Mouse (Mus musculus) forebrain, embryonic 14.5 days (tissue): ENCODE data around the gene Tmem89. TPM values are rescaled to one million over a fixed set of nuclear protein-coding genes. Genes with fewer than 3 reads are reported as not detected.
A peak's percentile ranks its signal among the peaks of the same experiment; 100 is the strongest.

Source experiments
- ATAC-seq: fragments of 200-750 bp; cut with Nextera tagmentation; 2 replicates; pipeline ENCODE4 v1.8.0; 2017; ENCODE audit warnings: mild to moderate bottlenecking, moderate library complexity
- DNase-seq: peaks from one replicate; pipeline ENCODE4 v3.0.0-alpha.2; 2015; ENCODE audit warnings: low spot score
- H3K27ac ChIP-seq: fragments of 300-500 bp; sonication (generic); 2 replicates; pipeline ENCODE4 v1.5.1; 2014; ENCODE audit warnings: low read depth, mild to moderate bottlenecking, control low read depth, low read length, moderate library complexity
- H3K27me3 ChIP-seq: fragments of 300-500 bp; sonication (generic); replicated peaks from 2 replicates; pipeline ENCODE4 v1.6.1; 2014; ENCODE audit warnings: low read length, control low read depth, mixed read lengths; ENCODE audit not compliant: control insufficient read depth, insufficient read depth
- H3K36me3 ChIP-seq: fragments of 300-500 bp; sonication (generic); 2 replicates; pipeline ENCODE4 v1.6.1; 2014; ENCODE audit warnings: low read length, control low read depth; ENCODE audit not compliant: control insufficient read depth, insufficient read depth
- H3K4me1 ChIP-seq: fragments of 300-500 bp; sonication (generic); 2 replicates; pipeline ENCODE4 v1.6.1; 2014; ENCODE audit warnings: antibody characterized with exemption, low read length, control low read depth; ENCODE audit not compliant: control insufficient read depth, insufficient read depth
- H3K4me2 ChIP-seq: fragments of 300-500 bp; sonication (generic); 2 replicates; pipeline ENCODE4 v1.6.1; 2014; ENCODE audit warnings: mild to moderate bottlenecking, control low read depth, low read length
- H3K4me3 ChIP-seq: fragments of 300-500 bp; sonication (generic); 2 replicates; pipeline ENCODE4 v1.5.1; 2014; ENCODE audit warnings: low read depth, low read length, control low read depth
- H3K9ac ChIP-seq: fragments of 300-500 bp; sonication (generic); 2 replicates; pipeline ENCODE4 v1.6.1; 2014; ENCODE audit warnings: mild to moderate bottlenecking, low read length, control low read depth, moderate library complexity
- H3K9me3 ChIP-seq: fragments of 300-500 bp; sonication (generic); replicated peaks from 2 replicates; pipeline ENCODE4 v1.6.1; 2016; ENCODE audit warnings: low read length, control low read depth, mixed read lengths; ENCODE audit not compliant: control insufficient read depth
- WGBS: fragments of 180-500 bp; shearing (Covaris S2); extraction: QIAGEN DNeasy Blood & Tissue Kit; methylation state at CpG from one replicate; pipeline ENCODE4 v1.1.7; 2014; 5-methylcytosine and 5-hydroxymethylcytosine counted together
- polyA plus RNA-seq: library from polyadenylated mRNA; unstranded; fragments of >200 nt; fragmentation: Nextera tagmentation; extraction: Ambion mirVana; gene quantifications from 2 replicates; pipeline ENCODE4 v1.2.1, GENCODE M21; 2014

Gene Tmem89
- polyA plus RNA-seq, 1 experiment from 2014 or later = not detected

GRCm38 (mm10) chr9:108945608-108946007 is 31.2 kb downstream of the Tmem89 start:
- no peak overlapping the region for H3K4me3 ChIP-seq
- H3K36me3 ChIP-seq = peaks cover 92% of the 10 kb centered on the region
- H3K4me1 ChIP-seq = no peaks in the 10 kb centered on the region
- no peak overlapping the region for H3K4me2 ChIP-seq
- H3K27ac ChIP-seq = no peak overlapping the region
- no peak overlapping the region for H3K9ac ChIP-seq
- no peaks in the 10 kb centered on the region for H3K27me3 ChIP-seq
- ATAC-seq = no peak
- WGBS = 91% methylated on average over 5 of the region's 5 CpGs
- no peak for DNase-seq
- no peaks in the 10 kb centered on the region for H3K9me3 ChIP-seq

GRCm38 (mm10) chr9:108949231-108949966 is 35.0 kb downstream of the Tmem89 start:
- no peak overlapping the region for H3K4me2 ChIP-seq
- WGBS = 94% methylated on average over 13 of the region's 13 CpGs
- no peak overlapping the region for H3K27ac ChIP-seq
- peaks cover 63% of the 10 kb centered on the region for H3K36me3 ChIP-seq
- no peak overlapping the region for H3K4me3 ChIP-seq
- DNase-seq (peak; percentile 6), ATAC-seq (no peak)
- no peak overlapping the region for H3K9ac ChIP-seq
- H3K9me3 ChIP-seq = no peaks in the 10 kb centered on the region
- peaks cover 14% of the 10 kb centered on the region; the same call in 1 of the 2 replicates for H3K27me3 ChIP-seq
- H3K4me1 ChIP-seq = no peaks in the 10 kb centered on the region

- H3K4me3 ChIP-seq = no peak overlapping the region
- ATAC-seq (no peak), DNase-seq (no peak)
- WGBS = 90% methylated on average over 9 of the region's 9 CpGs
- no peaks in the 10 kb centered on the region for H3K4me1 ChIP-seq
- peaks cover 55% of the 10 kb centered on the region for H3K36me3 ChIP-seq
- no peak overlapping the region for H3K4me2 ChIP-seq
- 0 out of 2 replicates have a peak overlapping the region, but pooled peaks have one; percentile 27 for H3K27ac ChIP-seq
- no peaks in the 10 kb centered on the region for H3K9me3 ChIP-seq
- peaks cover 14% of the 10 kb centered on the region; the same call in 1 of the 2 replicates for H3K27me3 ChIP-seq
- no peak overlapping the region for H3K9ac ChIP-seq
Measured at GRCm38 (mm10) chr9:108949967-108950728, 35.7 kb downstream of the Tmem89 start.

- Histone ChIP-seq H3K27me3 (peaks cover 14% of the 10 kb centered on the region; the same call in 1 of the 2 replicates), H3K9ac (no peak within 1 kb of the TSS), H3K27ac (no peak within 1 kb of the TSS), H3K4me1 (no peaks in the 10 kb centered on the region), H3K9me3 (no peaks in the 10 kb centered on the region), H3K4me2 (no peak within 1 kb of the TSS), H3K36me3 (peaks cover 25% of the 10 kb centered on the region), H3K4me3 (no peak within 1 kb of the TSS)
- no peak for ATAC-seq
- WGBS = 11% methylated on average over 15 of the region's 15 CpGs
- DNase-seq = no peak
Measured at GRCm38 (mm10) chr9:108953081-108953636, 38.7 kb downstream of the Tmem89 start, which contains the start of gene Col7a1. Col7a1 (plus strand) TSS chr9:108953586.

GRCm38 (mm10) chr9:108955241-108955640 is 40.8 kb downstream of the Tmem89 start:
- H3K4me1 ChIP-seq = no peaks in the 10 kb centered on the region
- no peak overlapping the region for H3K4me2 ChIP-seq
- WGBS = 96% methylated on average over 11 of the region's 11 CpGs
- no peak overlapping the region for H3K9ac ChIP-seq
- H3K9me3 ChIP-seq = no peaks in the 10 kb centered on the region
- peaks cover 4% of the 10 kb centered on the region for H3K36me3 ChIP-seq
- no peak for DNase-seq
- no peak overlapping the region for H3K27ac ChIP-seq
- ATAC-seq = no peak
- no peak overlapping the region for H3K4me3 ChIP-seq
- H3K27me3 ChIP-seq = peaks cover 14% of the 10 kb centered on the region; the same call in 1 of the 2 replicates

GRCm38 (mm10) chr9:108955846-108956245 is 41.4 kb downstream of the Tmem89 start:
- Histone ChIP-seq H3K9ac (no peak overlapping the region), H3K27ac (no peak overlapping the region), H3K4me1 (no peaks in the 10 kb centered on the region), H3K4me3 (no peak overlapping the region), H3K27me3 (peaks cover 14% of the 10 kb centered on the region; the same call in 1 of the 2 replicates), H3K4me2 (no peak overlapping the region), H3K9me3 (no peaks in the 10 kb centered on the region), H3K36me3 (0 out of 2 replicates have a peak, but pooled peaks cover 2% of the 10 kb centered on the region)
- 92% methylated on average over 11 of the region's 11 CpGs for WGBS
- no peak for ATAC-seq
- DNase-seq = no peak

GRCm38 (mm10) chr9:108963577-108963976 is 49.2 kb downstream of the Tmem89 start:
- DNase-seq = no peak

GRCm38 (mm10) chr9:108964338-108964737 is 49.9 kb downstream of the Tmem89 start:
- H3K36me3 ChIP-seq = no peaks in the 10 kb centered on the region
- H3K9ac ChIP-seq = no peak overlapping the region
- no peak for ATAC-seq
- no peak overlapping the region for H3K4me2 ChIP-seq
- no peak overlapping the region for H3K4me3 ChIP-seq
- H3K27ac ChIP-seq = no peak overlapping the region
- no peaks in the 10 kb centered on the region for H3K9me3 ChIP-seq
- DNase-seq = no peak
- no peaks in the 10 kb centered on the region for H3K4me1 ChIP-seq
- no peaks in the 10 kb centered on the region for H3K27me3 ChIP-seq
- WGBS = 80% methylated on average over 6 of the region's 6 CpGs

More at GRCm38 (mm10) chr9:108963577-108963976, 49.2 kb downstream of the Tmem89 start:
- 77% methylated on average over 3 of the region's 3 CpGs for WGBS
- Histone ChIP-seq H3K4me1 (no peaks in the 10 kb centered on the region), H3K27me3 (no peaks in the 10 kb centered on the region), H3K27ac (no peak overlapping the region), H3K4me2 (no peak overlapping the region), H3K4me3 (no peak overlapping the region), H3K36me3 (no peaks in the 10 kb centered on the region), H3K9me3 (no peaks in the 10 kb centered on the region), H3K9ac (no peak overlapping the region)
- ATAC-seq = no peak
